Mouse (Mus musculus) lung, adult 2 months (tissue): Measurements from ENCODE around the gene Hfe2.
"Not testable (repeated sequence)": the region's sequence is repeated elsewhere in the genome, so short reads cannot be mapped to it uniquely, and the experiment has no call there.

ENCODE experiments used
- CTCF ChIP-seq: fragments of 200-500 bp; IDR thresholded peaks from 2 replicates; pipeline ENCODE4 v1.5.1; 2011; ENCODE audit warnings: mild to moderate bottlenecking, low read length, control low read depth; ENCODE audit not compliant: insufficient read depth
- POLR2A ChIP-seq: fragments of 200-500 bp; IDR thresholded peaks from 2 replicates; pipeline ENCODE4 v1.6.1; 2011; ENCODE audit warnings: low read depth, mild to moderate bottlenecking, control low read depth, low read length, borderline replicate concordance; ENCODE audit errors: extremely low read depth

DNA sequence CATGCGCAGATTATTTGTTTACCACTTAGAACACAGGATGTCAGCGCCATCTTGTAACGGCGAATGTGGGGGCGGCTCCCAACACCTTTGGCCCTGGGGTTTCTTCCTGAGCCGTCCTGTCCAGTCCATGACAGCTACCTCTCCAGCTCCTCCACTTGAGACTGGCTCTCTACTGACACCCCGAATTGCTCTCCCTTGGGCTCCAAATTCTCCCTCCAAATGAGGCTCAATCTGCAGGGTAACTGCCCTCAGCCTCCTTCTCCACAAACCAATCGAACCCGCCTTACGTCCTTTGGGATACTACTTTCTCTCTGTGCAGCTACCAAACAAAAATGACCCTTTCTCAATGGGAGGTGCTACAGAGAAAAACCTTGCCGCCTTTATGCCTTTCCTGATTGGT is 30.5 kb upstream of the Hfe2 start:
- TF ChIP-seq CTCF, POLR2A: not testable (repeated sequence)
